Mouse (Mus musculus) gonadal fat pad, adult 2 months (tissue): ENCODE data around the gene Drd4. TPM values are rescaled to one million over a fixed set of nuclear protein-coding genes. Genes with fewer than 3 reads are reported as not detected.
"Not testable (repeated sequence)": the region's sequence is repeated elsewhere in the genome, so short reads cannot be mapped to it uniquely, and the experiment has no call there.

Source experiments
- DNase-seq: peaks from one replicate; pipeline ENCODE4 v3.0.0-alpha.2; 2012; ENCODE audit warnings: low read depth
- polyA plus RNA-seq: library from polyadenylated mRNA; depleted of rRNA; stranded (reverse); fragments of >200 nt; gene quantifications from 2 replicates; pipeline ENCODE4 v1.2.3, GENCODE M21; 2012; rRNA removed

The Drd4 gene
- 3.9 and 5.1 TPM in 2 replicates for polyA plus RNA-seq

GRCm38 (mm10) chr7:141291921-141292582 is at the start of gene Drd4:
Gene Drd4 (plus strand): TSS chr7:141292006.
- no peak for DNase-seq

- DNase-seq, result not testable (repeated sequence)
Observed at GRCm38 (mm10) chr7:141250486-141250885, 41.3 kb upstream of the Drd4 start.

GRCm38 (mm10) chr7:141256159-141256558 is 35.6 kb upstream of the Drd4 start:
- no peak for DNase-seq

- no peak for DNase-seq
Observed at GRCm38 (mm10) chr7:141261480-141261879, 30.3 kb upstream of the Drd4 start.

GRCm38 (mm10) chr7:141263640-141264039 is 28.2 kb upstream of the Drd4 start:
- no peak for DNase-seq

GRCm38 (mm10) chr7:141264041-141264700 is 27.6 kb upstream of the Drd4 start:
- no peak for DNase-seq

- no peak for DNase-seq
Observed at GRCm38 (mm10) chr7:141264761-141265410, 26.9 kb upstream of the Drd4 start.

GRCm38 (mm10) chr7:141265411-141265738 is 26.4 kb upstream of the Drd4 start:
- DNase-seq, result no peak

GRCm38 (mm10) chr7:141265739-141266561 is 25.9 kb upstream of the Drd4 start, which contains the start of gene Irf7:
Gene Irf7 (minus strand): TSS chr7:141266481.
- DNase-seq, result no peak

- DNase-seq, result no peak
Observed at GRCm38 (mm10) chr7:141268466-141269272, 23.1 kb upstream of the Drd4 start.

GRCm38 (mm10) chr7:141269273-141269545 is 22.6 kb upstream of the Drd4 start:
- no peak for DNase-seq

GRCm38 (mm10) chr7:141270631-141271030 is 21.2 kb upstream of the Drd4 start:
- DNase-seq, result no peak

GRCm38 (mm10) chr7:141275356-141275755 is 16.4 kb upstream of the Drd4 start:
- DNase-seq, result no peak

- no peak for DNase-seq
Observed at GRCm38 (mm10) chr7:141276546-141276945, 15.3 kb upstream of the Drd4 start, which contains the start of gene Cdhr5. Gene Cdhr5 (minus strand): TSS chr7:141276786.

- DNase-seq, result no peak
Observed at GRCm38 (mm10) chr7:141277701-141278678, 13.8 kb upstream of the Drd4 start.

GRCm38 (mm10) chr7:141278766-141279590 is 12.8 kb upstream of the Drd4 start, which contains the start of gene Sct:
Gene Sct (minus strand): TSS chr7:141279133.
- DNase-seq, result no peak

GRCm38 (mm10) chr7:141281442-141281841 is 10.4 kb upstream of the Drd4 start:
- no peak for DNase-seq

GRCm38 (mm10) chr7:141282756-141283155 is 9.1 kb upstream of the Drd4 start:
- no peak for DNase-seq

GRCm38 (mm10) chr7:141288042-141288441 is 3.8 kb upstream of the Drd4 start:
- no peak for DNase-seq
